Comparison of ENCODE assay signal across 9 mouse cellular contexts in the genomic region with DNA sequence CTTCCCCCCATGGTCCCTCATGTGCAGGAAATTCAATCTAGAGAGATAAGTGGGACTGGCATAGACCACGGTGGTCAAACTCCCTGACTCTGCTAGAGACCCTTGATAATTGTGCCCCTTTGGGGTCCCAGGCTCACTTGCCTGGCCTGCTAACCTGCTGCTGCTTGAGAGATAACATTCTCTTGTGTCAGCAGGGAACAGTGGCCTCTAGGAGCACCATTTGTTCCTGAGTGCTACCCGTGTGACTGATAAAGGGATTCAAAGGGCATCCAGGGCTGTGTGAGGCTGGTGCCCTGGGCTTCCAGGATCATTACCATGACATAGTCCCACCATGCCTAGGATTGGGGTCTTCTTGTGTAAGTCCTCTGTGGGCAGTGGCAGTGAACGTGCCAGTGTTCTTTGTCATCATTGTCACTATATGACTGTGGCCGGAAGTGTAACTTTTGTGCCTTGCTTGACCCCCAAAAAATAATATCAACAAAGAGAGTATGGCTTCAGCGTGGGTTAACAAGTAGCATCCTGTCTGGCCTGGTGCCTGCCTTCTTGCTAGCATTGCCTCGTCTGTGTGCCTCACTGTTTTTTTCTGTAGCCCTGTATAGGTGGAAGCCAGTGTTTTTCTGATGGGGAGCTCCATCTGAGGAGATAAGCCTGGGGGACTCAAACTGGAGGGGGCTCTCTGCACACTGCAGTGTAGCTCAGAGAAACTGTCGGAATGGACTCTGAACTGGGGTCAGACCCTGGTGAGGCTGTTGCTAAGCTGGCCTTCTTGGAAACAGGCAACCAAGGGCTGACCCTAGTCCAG. TPM values are rescaled to one million over a fixed set of nuclear protein-coding genes. Genes with fewer than 3 reads are reported as not detected.
A peak's percentile ranks its signal among the peaks of the same experiment; 100 is the strongest.
DNase-seq lines count a peak whose midpoint lies in the region; ATAC-seq and TF ChIP-seq lines count a peak whose summit lies in the region.
"Had no signal": no experiment of that assay in that cellular context is flagged by ENCODE, and none has a peak within 500 bp of the region (broad histone marks: within the 10 kb centered on the region; RNA-seq: fewer than 3 reads in every experiment).

No protein-coding gene starts in this region.

- no peak for TF ChIP-seq POLR2A in MEL (IDR thresholded peaks at IDR 0.05; ENCODE audit: control insufficient read depth in 1 of 2, insufficient read depth in 1 of 2, low read depth in 1 of 2, low read length in 2 of 2, poor library complexity in 1 of 2)

- ATAC-seq in heart, embryonic 11.5 days (replicated peaks; ENCODE audit: insufficient number of reproducible peaks, low FRiP score, low TSS enrichment): peak; percentile 37; the same call in 1 of the 2 replicates
- ATAC-seq in heart, postnatal 0 days (ENCODE audit: insufficient read depth, low read depth): peak; percentile 45
- peak; percentile 33; the same call in 1 of the 2 replicates for ATAC-seq in lung, postnatal 0 days
- no peak for ATAC-seq in forebrain, embryonic 15.5 days (replicated peaks)

- H3K79me2 ChIP-seq in MEL (ENCODE audit: control insufficient read depth, insufficient read depth, low read length, poor library complexity): peaks cover 4% of the 10 kb centered on the region

- H3K36me3 ChIP-seq in heart, embryonic 11.5 days (ENCODE audit: control insufficient read depth, insufficient read depth, low read length): peaks cover 16% of the 10 kb centered on the region
- peaks cover 17 to 34% of the 10 kb centered on the region in 2 experiments for H3K36me3 ChIP-seq in MEL (ENCODE audit: control insufficient read depth in 1 of 2, insufficient read depth in 2 of 2, low read length in 2 of 2)
- peaks cover 40% of the 10 kb centered on the region for H3K36me3 ChIP-seq in heart, postnatal 0 days (replicated peaks; ENCODE audit: control insufficient read depth, insufficient read depth, low read length)
- peaks cover 25% of the 10 kb centered on the region; the same call in 1 of the 2 replicates for H3K36me3 ChIP-seq in lung, postnatal 0 days (ENCODE audit: insufficient read depth, low read length)
- peaks cover 38% of the 10 kb centered on the region for H3K36me3 ChIP-seq in forebrain, embryonic 15.5 days

- 0 out of 4 replicates have a peak, but pooled peaks of 1 of the 2 experiments have one; percentile 23 for TF ChIP-seq EP300 in MEL (IDR thresholded peaks at IDR 0.05; ENCODE audit: low read depth in 1 of 2, low read length in 2 of 2)
- no peak for TF ChIP-seq EP300 in heart, postnatal 0 days (IDR thresholded peaks at IDR 0.05; ENCODE audit: low read depth)
- TF ChIP-seq EP300 in lung, postnatal 0 days (IDR thresholded peaks at IDR 0.05): peak; percentile 50; the same call in 1 of the 2 replicates

- peak overlapping the region; percentile 28; the same call in 1 of the 2 replicates for H3K9ac ChIP-seq in heart, embryonic 11.5 days (ENCODE audit: low read depth, low read length)
- peak overlapping the region; percentile 73; the same call in 1 of the 2 replicates for H3K9ac ChIP-seq in MEL (ENCODE audit: control insufficient read depth, low read depth, low read length, poor library complexity, severe bottlenecking)
- no peak overlapping the region for H3K9ac ChIP-seq in heart, postnatal 0 days (replicated peaks; ENCODE audit: low read depth, low read length)
- no peak overlapping the region for H3K9ac ChIP-seq in lung, postnatal 0 days (replicated peaks; ENCODE audit: low read depth)
- no peak overlapping the region for H3K9ac ChIP-seq in forebrain, embryonic 15.5 days (replicated peaks)

- H3K4me1 ChIP-seq in heart, embryonic 11.5 days (ENCODE audit: control insufficient read depth, insufficient read depth, low read length): peaks cover 73% of the 10 kb centered on the region
- peaks cover 27 to 35% of the 10 kb centered on the region in 2 experiments for H3K4me1 ChIP-seq in MEL (ENCODE audit: control insufficient read depth in 1 of 2, insufficient read depth in 2 of 2, low read length in 2 of 2)
- peaks cover 47% of the 10 kb centered on the region for H3K4me1 ChIP-seq in heart, postnatal 0 days (ENCODE audit: control insufficient read depth, insufficient read depth)
- H3K4me1 ChIP-seq in lung, postnatal 0 days (ENCODE audit: insufficient read depth, low read depth, low read length): peaks cover 12% of the 10 kb centered on the region
- no peaks in the 10 kb centered on the region for H3K4me1 ChIP-seq in forebrain, embryonic 15.5 days

- peak overlapping the region; percentile 49 for H3K4me2 ChIP-seq in heart, embryonic 11.5 days
- H3K4me2 ChIP-seq in heart, postnatal 0 days (ENCODE audit: low read depth, low read length): peak overlapping the region; percentile 11; the same call in 1 of the 2 replicates
- no peak overlapping the region for H3K4me2 ChIP-seq in lung, postnatal 0 days (replicated peaks; ENCODE audit: low read depth, low read length)
- H3K4me2 ChIP-seq in forebrain, embryonic 15.5 days (replicated peaks): no peak overlapping the region

- no peaks in the 10 kb centered on the region for H3K27me3 ChIP-seq in heart, embryonic 11.5 days (ENCODE audit: control insufficient read depth, insufficient read depth, low read length)
- no peaks in the 10 kb centered on the region for H3K27me3 ChIP-seq in MEL (ENCODE audit: control insufficient read depth in 1 of 2, insufficient read depth in 2 of 2, low read length in 2 of 2)
- no peaks in the 10 kb centered on the region for H3K27me3 ChIP-seq in heart, postnatal 0 days (ENCODE audit: control insufficient read depth, insufficient read depth, low read length)
- H3K27me3 ChIP-seq in lung, postnatal 0 days (replicated peaks; ENCODE audit: insufficient read depth, low read length): no peaks in the 10 kb centered on the region
- no peaks in the 10 kb centered on the region for H3K27me3 ChIP-seq in forebrain, embryonic 15.5 days

- no peak for TF ChIP-seq CTCF in MEL (IDR thresholded peaks at IDR 0.05 in 2 of 3, conservative IDR thresholded peaks at IDR 0.05 in 1 of 3; ENCODE audit: control insufficient read depth in 1 of 3, insufficient read depth in 1 of 3, low read depth in 2 of 3, low read length in 3 of 3, poor library complexity in 1 of 3, severe bottlenecking in 1 of 3)
- no peak for TF ChIP-seq CTCF in heart, postnatal 0 days (IDR thresholded peaks at IDR 0.05; ENCODE audit: low read depth)
- no peak for TF ChIP-seq CTCF in lung, postnatal 0 days (IDR thresholded peaks at IDR 0.05)

- no peaks in the 10 kb centered on the region for H3K9me3 ChIP-seq in heart, embryonic 11.5 days (replicated peaks; ENCODE audit: control insufficient read depth, low read length)
- H3K9me3 ChIP-seq in MEL (replicated peaks; ENCODE audit: insufficient read depth, low read length): no peaks in the 10 kb centered on the region
- no peaks in the 10 kb centered on the region for H3K9me3 ChIP-seq in heart, postnatal 0 days (replicated peaks; ENCODE audit: control insufficient read depth, low read length)
- H3K9me3 ChIP-seq in lung, postnatal 0 days (ENCODE audit: low read length): no peaks in the 10 kb centered on the region
- H3K9me3 ChIP-seq in forebrain, embryonic 15.5 days: no peaks in the 10 kb centered on the region

- no peak for DNase-seq in heart, postnatal 4 days
- DNase-seq in MEL (ENCODE audit: low read depth, low spot score): no peak
- DNase-seq in heart, postnatal 0 days (ENCODE audit: low spot score): peak; percentile 30
- DNase-seq in lung, postnatal 0 days (ENCODE audit: low spot score): peak; percentile 46
- DNase-seq in adrenal gland, adult 2 months: no peak
- no peak for DNase-seq in embryo, embryonic 9.5 days (ENCODE audit: extremely low spot score)
- DNase-seq: adrenal gland, postnatal 14 days had no signal

- peak overlapping the region; percentile 18; the same call in 1 of the 2 replicates for H3K4me3 ChIP-seq in heart, embryonic 11.5 days (ENCODE audit: low read depth, low read length)
- no peak overlapping the region for H3K4me3 ChIP-seq in MEL (ENCODE audit: control insufficient read depth in 1 of 2, insufficient read depth in 1 of 2, low read depth in 2 of 2, low read length in 2 of 2)
- H3K4me3 ChIP-seq in heart, postnatal 0 days (ENCODE audit: low read depth, low read length): no peak overlapping the region
- no peak overlapping the region for H3K4me3 ChIP-seq in lung, postnatal 0 days (ENCODE audit: low read depth, low read length)
- no peak overlapping the region for H3K4me3 ChIP-seq in forebrain, embryonic 15.5 days

- 25% methylated on average over 7 of the region's 7 CpGs for WGBS in heart, embryonic 11.5 days (ENCODE audit: insufficient replicate concordance)
- WGBS in heart, postnatal 0 days: 26% methylated on average over 7 of the region's 7 CpGs
- WGBS in lung, postnatal 0 days: 41% methylated on average over 7 of the region's 7 CpGs
- WGBS in forebrain, embryonic 15.5 days: 81% methylated on average over 7 of the region's 7 CpGs

- no peak for TF ChIP-seq RAD21 in MEL (IDR thresholded peaks at IDR 0.05; ENCODE audit: low read depth, low read length)

- H3K27ac ChIP-seq in heart, embryonic 11.5 days (ENCODE audit: low read depth, low read length): peak overlapping the region; percentile 92
- peak overlapping the region; percentile 98 for H3K27ac ChIP-seq in MEL (ENCODE audit: control insufficient read depth, low read depth, low read length)
- peak overlapping the region; percentile 82 for H3K27ac ChIP-seq in heart, postnatal 0 days (ENCODE audit: low read depth)
- peak overlapping the region; percentile 38 for H3K27ac ChIP-seq in lung, postnatal 0 days (ENCODE audit: low read length)
- H3K27ac ChIP-seq in forebrain, embryonic 15.5 days (replicated peaks): no peak overlapping the region

RNA-seq across cellular contexts. Expression of a gene that starts 9.3 kb away (rescaled TPM):
- polyA plus RNA-seq in heart, embryonic 11.5 days (2014; fragmentation: Nextera tagmentation; extraction: Ambion mirVana): 70.0 and 82.8 TPM in 2 replicates
- total RNA-seq in heart, postnatal 4 days (2021): 100 to 1,000 TPM in 1 of 2 experiments, 10 to 100 TPM in 1; 97.8 to 114 TPM
- 57.8 and 65.9 TPM in 2 replicates for total RNA-seq in MEL (2012; rRNA removed)
- 100 to 1,000 TPM in 1 of 2 experiments, not detected in 1; 105 TPM for polyA plus RNA-seq in MEL (2012; ENCODE audit: insufficient read depth in 1 of 2, insufficient read length in 2 of 2, low read depth in 1 of 2, low replicate concordance in 2 of 2, missing spikeins in 1 of 2)
- total RNA-seq in heart, postnatal 0 days (2014; rRNA removed; ENCODE audit: low replicate concordance): 127 and 200 TPM in 2 replicates
- polyA plus RNA-seq in heart, postnatal 0 days (2015; fragmentation: Nextera tagmentation; extraction: Ambion mirVana): 56.4 and 60.3 TPM in 2 replicates
- polyA plus RNA-seq in lung, postnatal 0 days (2015; fragmentation: Nextera tagmentation; extraction: Ambion mirVana): 115 and 119 TPM in 2 replicates
- 100 to 1,000 TPM; 129 to 133 TPM for total RNA-seq in adrenal gland, adult 2 months (2021)
- polyA plus RNA-seq in adrenal gland, adult 2 months (2012; rRNA removed): 470 and 474 TPM in 2 replicates
- polyA plus RNA-seq in forebrain, embryonic 15.5 days (2015; fragmentation: Nextera tagmentation; extraction: Ambion mirVana): 88.1 TPM in 2 replicates

RNA-seq across cellular contexts. Expression of a gene that starts 20.4 kb away (rescaled TPM):
- 0.44 and 0.74 TPM in 2 replicates for polyA plus RNA-seq in heart, embryonic 11.5 days (2014; fragmentation: Nextera tagmentation; extraction: Ambion mirVana)
- 1 to 10 TPM; 8.2 to 10.0 TPM for total RNA-seq in heart, postnatal 4 days (2021)
- 2.0 and 2.6 TPM in 2 replicates for total RNA-seq in MEL (2012; rRNA removed)
- 1 to 10 TPM in 1 of 2 experiments, not detected in 1; 4.5 TPM for polyA plus RNA-seq in MEL (2012; ENCODE audit: insufficient read depth in 1 of 2, insufficient read length in 2 of 2, low read depth in 1 of 2, low replicate concordance in 2 of 2, missing spikeins in 1 of 2)
- total RNA-seq in heart, postnatal 0 days (2014; rRNA removed; ENCODE audit: low replicate concordance): 4.8 and 9.5 TPM in 2 replicates
- polyA plus RNA-seq in heart, postnatal 0 days (2015; fragmentation: Nextera tagmentation; extraction: Ambion mirVana): 0.49 and 0.51 TPM in 2 replicates
- polyA plus RNA-seq in lung, postnatal 0 days (2015; fragmentation: Nextera tagmentation; extraction: Ambion mirVana): 2.8 and 3.2 TPM in 2 replicates
- 10 to 100 TPM; 14.4 to 24.6 TPM for total RNA-seq in adrenal gland, adult 2 months (2021)
- polyA plus RNA-seq in adrenal gland, adult 2 months (2012; rRNA removed): 23.7 and 26.6 TPM in 2 replicates
- 0.31 and 0.67 TPM in 2 replicates for polyA plus RNA-seq in forebrain, embryonic 15.5 days (2015; fragmentation: Nextera tagmentation; extraction: Ambion mirVana)

RNA-seq across cellular contexts. Expression of a gene that starts 44.4 kb away (rescaled TPM):
- polyA plus RNA-seq in heart, embryonic 11.5 days (2014; fragmentation: Nextera tagmentation; extraction: Ambion mirVana): 6.1 and 8.4 TPM in 2 replicates
- 10 to 100 TPM; 15.9 to 16.2 TPM for total RNA-seq in heart, postnatal 4 days (2021)
- 7.9 and 10.6 TPM in 2 replicates for total RNA-seq in MEL (2012; rRNA removed)
- 10 to 100 TPM in 1 of 2 experiments, not detected in 1; 21.7 TPM for polyA plus RNA-seq in MEL (2012; ENCODE audit: insufficient read depth in 1 of 2, insufficient read length in 2 of 2, low read depth in 1 of 2, low replicate concordance in 2 of 2, missing spikeins in 1 of 2)
- total RNA-seq in heart, postnatal 0 days (2014; rRNA removed; ENCODE audit: low replicate concordance): 18.9 and 24.5 TPM in 2 replicates
- polyA plus RNA-seq in heart, postnatal 0 days (2015; fragmentation: Nextera tagmentation; extraction: Ambion mirVana): 4.7 and 5.6 TPM in 2 replicates
- 5.1 and 5.9 TPM in 2 replicates for polyA plus RNA-seq in lung, postnatal 0 days (2015; fragmentation: Nextera tagmentation; extraction: Ambion mirVana)
- total RNA-seq in adrenal gland, adult 2 months (2021): 10 to 100 TPM; 31.0 to 36.0 TPM
- polyA plus RNA-seq in adrenal gland, adult 2 months (2012; rRNA removed): 105 and 108 TPM in 2 replicates
- polyA plus RNA-seq in forebrain, embryonic 15.5 days (2015; fragmentation: Nextera tagmentation; extraction: Ambion mirVana): 9.7 and 10.1 TPM in 2 replicates

RNA-seq across cellular contexts. Expression of a gene that starts 48.9 kb away (rescaled TPM):
- 31.8 and 35.1 TPM in 2 replicates for polyA plus RNA-seq in heart, embryonic 11.5 days (2014; fragmentation: Nextera tagmentation; extraction: Ambion mirVana)
- total RNA-seq in heart, postnatal 4 days (2021): 10 to 100 TPM; 16.6 to 18.5 TPM
- total RNA-seq in MEL (2012; rRNA removed): 37.7 and 39.4 TPM in 2 replicates
- polyA plus RNA-seq in MEL (2012; ENCODE audit: insufficient read depth in 1 of 2, insufficient read length in 2 of 2, low read depth in 1 of 2, low replicate concordance in 2 of 2, missing spikeins in 1 of 2): 100 to 1,000 TPM in 1 of 2 experiments, not detected in 1; 132 TPM
- total RNA-seq in heart, postnatal 0 days (2014; rRNA removed; ENCODE audit: low replicate concordance): 20.6 and 46.5 TPM in 2 replicates
- polyA plus RNA-seq in heart, postnatal 0 days (2015; fragmentation: Nextera tagmentation; extraction: Ambion mirVana): 20.1 and 20.3 TPM in 2 replicates
- 42.1 and 42.7 TPM in 2 replicates for polyA plus RNA-seq in lung, postnatal 0 days (2015; fragmentation: Nextera tagmentation; extraction: Ambion mirVana)
- 10 to 100 TPM; 54.6 to 54.8 TPM for total RNA-seq in adrenal gland, adult 2 months (2021)
- 71.1 and 71.2 TPM in 2 replicates for polyA plus RNA-seq in adrenal gland, adult 2 months (2012; rRNA removed)
- polyA plus RNA-seq in forebrain, embryonic 15.5 days (2015; fragmentation: Nextera tagmentation; extraction: Ambion mirVana): 94.6 and 97.7 TPM in 2 replicates

RNA-seq across cellular contexts. Expression of a gene that starts 50.2 kb away (rescaled TPM):
- 22.2 and 27.7 TPM in 2 replicates for polyA plus RNA-seq in heart, embryonic 11.5 days (2014; fragmentation: Nextera tagmentation; extraction: Ambion mirVana)
- 10 to 100 TPM; 30.1 to 30.2 TPM for total RNA-seq in heart, postnatal 4 days (2021)
- total RNA-seq in MEL (2012; rRNA removed): 10.4 and 14.7 TPM in 2 replicates
- 10 to 100 TPM in 1 of 2 experiments, not detected in 1; 15.6 TPM for polyA plus RNA-seq in MEL (2012; ENCODE audit: insufficient read depth in 1 of 2, insufficient read length in 2 of 2, low read depth in 1 of 2, low replicate concordance in 2 of 2, missing spikeins in 1 of 2)
- 20.6 and 40.3 TPM in 2 replicates for total RNA-seq in heart, postnatal 0 days (2014; rRNA removed; ENCODE audit: low replicate concordance)
- 18.3 and 18.6 TPM in 2 replicates for polyA plus RNA-seq in heart, postnatal 0 days (2015; fragmentation: Nextera tagmentation; extraction: Ambion mirVana)
- 20.2 and 21.6 TPM in 2 replicates for polyA plus RNA-seq in lung, postnatal 0 days (2015; fragmentation: Nextera tagmentation; extraction: Ambion mirVana)
- total RNA-seq in adrenal gland, adult 2 months (2021): 100 to 1,000 TPM in 1 of 2 experiments, 10 to 100 TPM in 1; 87.1 to 123 TPM
- 247 and 266 TPM in 2 replicates for polyA plus RNA-seq in adrenal gland, adult 2 months (2012; rRNA removed)
- 95.5 and 98.5 TPM in 2 replicates for polyA plus RNA-seq in forebrain, embryonic 15.5 days (2015; fragmentation: Nextera tagmentation; extraction: Ambion mirVana)

Comparison
In these comparisons a context has a peak if more than half of its experiments do, and no peak if none do; other contexts are left out.
1. H3K9ac ChIP-seq: peak in heart, embryonic 11.5 days (single experiment) and MEL (single experiment); none in heart, postnatal 0 days (single experiment), lung, postnatal 0 days (single experiment) and forebrain, embryonic 15.5 days (single experiment).
2. DNase-seq: peak in heart, postnatal 0 days (single experiment) and lung, postnatal 0 days (single experiment); none in heart, postnatal 4 days (single experiment), MEL (single experiment), adrenal gland, adult 2 months (single experiment) and embryo, embryonic 9.5 days (single experiment).
3. H3K4me2 ChIP-seq: peak in heart, embryonic 11.5 days (single experiment) and heart, postnatal 0 days (single experiment); none in lung, postnatal 0 days (single experiment) and forebrain, embryonic 15.5 days (single experiment).